ENCODE assay signal across 8 mouse cellular contexts in genomic region chr13:43303161-43303965, GRCm38 (mm10). TPM values are rescaled to one million over a fixed set of nuclear protein-coding genes. Genes with fewer than 3 reads are reported as not detected.
DNase-seq lines count a peak whose midpoint lies in the region; ATAC-seq and TF ChIP-seq lines count a peak whose summit lies in the region.

No protein-coding gene starts in this region.

- peak; percentile 95 for DNase-seq in heart, adult 11 months
- DNase-seq in heart, postnatal 25 days (ENCODE audit: low spot score): no peak
- peak; percentile 52 to 54 for DNase-seq in adrenal gland, adult 18-20 months (ENCODE audit: low spot score in 2 of 2)
- DNase-seq in heart, postnatal 14 days: peak; percentile 52 to 58
- peak; percentile 52 to 59 for DNase-seq in left cerebral cortex, postnatal 36 days (ENCODE audit: low spot score in 2 of 2)
- DNase-seq in stomach, postnatal 0 days (ENCODE audit: low spot score): peak; percentile 48

- intact Hi-C loops in heart, postnatal 25 days (cut with DNase I): loop anchor here (5.0 kb wide), 2 partner anchors 41 to 94 kb away; partner anchors contain the start of gene Nol7
- intact Hi-C loops in heart, postnatal 14 days (cut with DNase I): loop anchor here (2.0 to 5.0 kb wide), 4 partner anchors 73 to 121 kb away; partner anchors contain the start of gene Nol7
- intact Hi-C loops in left cerebral cortex, postnatal 36 days (cut with DNase I): loop anchor here (2.0 to 5.0 kb wide), 4 partner anchors 73 to 121 kb away; partner anchors contain the start of gene Nol7

- peaks cover 40% of the 10 kb centered on the region for H3K27me3 ChIP-seq in embryonic facial prominence, embryonic 13.5 days
- H3K27me3 ChIP-seq in midbrain, embryonic 12.5 days: peaks cover 64% of the 10 kb centered on the region
- H3K27me3 ChIP-seq in stomach, postnatal 0 days (ENCODE audit: control insufficient read depth, insufficient read depth, low read length): no peaks in the 10 kb centered on the region

- no peaks in the 10 kb centered on the region for H3K36me3 ChIP-seq in embryonic facial prominence, embryonic 13.5 days
- no peaks in the 10 kb centered on the region for H3K36me3 ChIP-seq in midbrain, embryonic 12.5 days
- H3K36me3 ChIP-seq in stomach, postnatal 0 days (ENCODE audit: control insufficient read depth, insufficient read depth, low read length): no peaks in the 10 kb centered on the region

- H3K4me3 ChIP-seq in embryonic facial prominence, embryonic 13.5 days: peak overlapping the region; percentile 72
- peak overlapping the region; percentile 74 for H3K4me3 ChIP-seq in midbrain, embryonic 12.5 days
- peak overlapping the region; percentile 67 for H3K4me3 ChIP-seq in stomach, postnatal 0 days (ENCODE audit: low read depth, low read length)

- peak overlapping the region; percentile 86 for H3K27ac ChIP-seq in embryonic facial prominence, embryonic 13.5 days
- H3K27ac ChIP-seq in midbrain, embryonic 12.5 days (replicated peaks): peak overlapping the region; percentile 76
- peak overlapping the region; percentile 87 for H3K27ac ChIP-seq in stomach, postnatal 0 days (replicated peaks)

- under 1% methylated on average over 77 of the region's 78 CpGs for WGBS in embryonic facial prominence, embryonic 13.5 days
- under 1% methylated on average over 77 of the region's 78 CpGs for WGBS in midbrain, embryonic 12.5 days
- under 1% methylated on average over 69 of the region's 78 CpGs for WGBS in stomach, postnatal 0 days

- no peak for TF ChIP-seq CTCF in stomach, postnatal 0 days (IDR thresholded peaks at IDR 0.05; ENCODE audit: low read depth)

- no peaks in the 10 kb centered on the region for H3K9me3 ChIP-seq in embryonic facial prominence, embryonic 13.5 days
- H3K9me3 ChIP-seq in midbrain, embryonic 12.5 days: no peaks in the 10 kb centered on the region
- H3K9me3 ChIP-seq in stomach, postnatal 0 days (ENCODE audit: control insufficient read depth, low read length): no peaks in the 10 kb centered on the region

- peak; percentile 22 for ATAC-seq in embryonic facial prominence, embryonic 13.5 days (ENCODE audit: insufficient number of reproducible peaks, insufficient read depth, low FRiP score, low TSS enrichment, low read depth)
- ATAC-seq in midbrain, embryonic 12.5 days (ENCODE audit: low FRiP score, low read depth): peak; percentile 57; the same call in 1 of the 2 replicates
- peak; percentile 18; the same call in 1 of the 2 replicates for ATAC-seq in stomach, postnatal 0 days (ENCODE audit: low FRiP score, low TSS enrichment)

- peaks cover 38% of the 10 kb centered on the region for H3K4me1 ChIP-seq in embryonic facial prominence, embryonic 13.5 days
- H3K4me1 ChIP-seq in midbrain, embryonic 12.5 days: peaks cover 30% of the 10 kb centered on the region
- H3K4me1 ChIP-seq in stomach, postnatal 0 days (replicated peaks; ENCODE audit: control insufficient read depth, insufficient read depth): peaks cover 2% of the 10 kb centered on the region; the same call in 1 of the 2 replicates

- peak overlapping the region; percentile 80 for H3K9ac ChIP-seq in embryonic facial prominence, embryonic 13.5 days
- peak overlapping the region; percentile 75 for H3K9ac ChIP-seq in midbrain, embryonic 12.5 days (replicated peaks)
- H3K9ac ChIP-seq in stomach, postnatal 0 days (ENCODE audit: low read length): peak overlapping the region; percentile 69

- H3K4me2 ChIP-seq in embryonic facial prominence, embryonic 13.5 days: peak overlapping the region; percentile 97
- peak overlapping the region; percentile 98 for H3K4me2 ChIP-seq in midbrain, embryonic 12.5 days (replicated peaks)
- peak overlapping the region; percentile 99 for H3K4me2 ChIP-seq in stomach, postnatal 0 days (replicated peaks; ENCODE audit: low read depth)

- no peak for TF ChIP-seq EP300 in stomach, postnatal 0 days (optimal IDR thresholded peaks at IDR 0.05)

RNA-seq across cellular contexts. Expression of gene Gfod1, which starts 0.6 kb away (rescaled TPM):
- total RNA-seq in heart, postnatal 25 days (2021): 10 to 100 TPM; 35.3 to 36.0 TPM
- total RNA-seq in adrenal gland, adult 18-20 months (2021): 10 to 100 TPM; 10.2 to 13.8 TPM
- 0.74 and 1.0 TPM in 2 replicates for polyA plus RNA-seq in embryonic facial prominence, embryonic 13.5 days (2015; fragmentation: Nextera tagmentation; extraction: Ambion mirVana)
- total RNA-seq in heart, postnatal 14 days (2021): 10 to 100 TPM; 31.8 to 32.0 TPM
- 100 to 1,000 TPM in 1 of 2 experiments, 10 to 100 TPM in 1; 89.0 to 108 TPM for total RNA-seq in left cerebral cortex, postnatal 36 days (2021)
- 1.0 and 1.6 TPM in 2 replicates for polyA plus RNA-seq in midbrain, embryonic 12.5 days (2016; fragmentation: Nextera tagmentation; extraction: Ambion mirVana)
- 0.57 and 1.1 TPM in 2 replicates for polyA plus RNA-seq in stomach, postnatal 0 days (2015; fragmentation: Nextera tagmentation; extraction: Ambion mirVana)
